Mouse (Mus musculus): Measurements from ENCODE around the gene Pdzk1. TPM values are rescaled to one million over a fixed set of nuclear protein-coding genes. Genes with fewer than 3 reads are reported as not detected.
A peak's percentile ranks its signal among the peaks of the same experiment; 100 is the strongest.

The Pdzk1 gene
- polyA plus RNA-seq, 1 experiment from 2014 or later: 322 TPM

DNA sequence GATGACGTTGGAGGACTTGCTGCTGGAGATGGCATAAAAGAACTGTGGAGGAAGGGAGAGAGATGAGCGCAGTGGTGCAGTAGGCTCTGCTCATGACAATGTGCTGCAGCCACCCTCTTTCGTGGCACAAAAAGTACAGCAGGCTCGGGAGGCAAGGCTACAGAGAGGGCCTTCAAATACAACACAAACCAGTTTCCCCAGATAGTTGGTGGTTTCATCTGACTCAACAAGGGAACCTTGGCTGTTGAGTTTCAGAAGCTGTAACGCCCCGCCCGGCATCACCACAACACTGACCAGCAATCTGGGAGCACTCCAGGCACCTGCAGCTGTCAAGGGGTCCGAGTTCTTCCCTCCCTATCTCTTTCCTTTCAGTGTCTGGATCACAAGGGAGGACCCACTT, 43.4 kb downstream of the Pdzk1 start:
- H3K36me3 ChIP-seq (ENCODE audit: insufficient read depth, low read length): peaks cover 33% of the 10 kb centered on the region
- no peak for ATAC-seq (replicated peaks; ENCODE audit: low FRiP score, low read depth)
- WGBS: 94% methylated on average over 8 of the region's 8 CpGs

DNA sequence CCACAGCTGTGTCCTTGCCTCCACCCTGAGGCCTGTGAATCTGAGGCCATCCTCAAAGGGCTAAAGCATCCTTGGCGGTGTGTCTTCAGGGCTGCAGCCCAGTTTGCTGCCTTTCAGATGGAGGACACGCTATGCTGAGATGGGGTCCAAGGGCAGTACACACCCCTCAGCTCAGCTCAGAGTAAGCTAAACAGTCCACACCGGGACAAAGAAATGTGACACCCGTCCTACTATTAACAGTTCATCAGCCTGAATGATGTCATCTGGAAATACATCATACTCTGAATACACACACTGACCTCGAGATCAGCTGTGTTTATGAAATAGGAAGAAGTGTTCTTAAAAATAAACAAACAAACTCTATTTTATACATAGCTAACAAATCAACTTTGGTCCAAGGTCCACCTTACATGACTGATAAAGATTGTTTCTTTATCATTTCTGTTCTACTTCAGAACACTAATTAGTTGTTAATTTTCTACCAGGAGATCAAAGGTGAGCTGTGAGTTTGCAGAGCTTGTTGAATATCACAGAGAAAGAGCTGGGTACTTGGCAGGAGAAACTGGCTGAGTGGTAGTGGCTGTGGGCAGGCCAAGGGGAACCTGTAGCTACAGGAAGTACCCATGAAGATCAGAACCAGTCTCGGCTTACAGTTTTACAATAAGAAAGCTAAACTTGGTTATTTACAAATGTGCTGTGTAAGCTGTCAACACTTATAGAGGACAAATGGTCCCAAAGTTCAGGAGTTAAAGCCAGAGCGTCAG, 45.9 kb downstream of the Pdzk1 start:
- WGBS: 51% methylated on average over 7 of the region's 7 CpGs
- peaks cover 24% of the 10 kb centered on the region for H3K36me3 ChIP-seq (ENCODE audit: insufficient read depth, low read length)
- H3K27ac ChIP-seq: no peak overlapping the region
- ATAC-seq (replicated peaks; ENCODE audit: low FRiP score, low read depth) (peak; percentile 65; the same call in 1 of the 2 replicates), DNase-seq (ENCODE audit: low spot score) (no peak)
- H3K27me3 ChIP-seq (ENCODE audit: insufficient read depth, low read length): no peaks in the 10 kb centered on the region
- no peak overlapping the region for H3K4me2 ChIP-seq (ENCODE audit: low read length)
- TF ChIP-seq CTCF (IDR thresholded peaks at IDR 0.05; ENCODE audit: low read depth): no peak
- H3K4me3 ChIP-seq (replicated peaks; ENCODE audit: low read depth, low read length): no peak overlapping the region
- H3K4me1 ChIP-seq (replicated peaks; ENCODE audit: insufficient read depth, low read length): no peaks in the 10 kb centered on the region
- no peak overlapping the region for H3K9ac ChIP-seq (ENCODE audit: low read depth, low read length)
- no peaks in the 10 kb centered on the region for H3K9me3 ChIP-seq (replicated peaks; ENCODE audit: low read length)

More for the DNA sequence above, 43.4 kb downstream of the Pdzk1 start:
- no peak overlapping the region for H3K4me3 ChIP-seq (replicated peaks; ENCODE audit: low read depth, low read length)
- no peak overlapping the region for H3K27ac ChIP-seq
- TF ChIP-seq CTCF (IDR thresholded peaks at IDR 0.05; ENCODE audit: low read depth): no peak
- H3K9ac ChIP-seq (ENCODE audit: low read depth, low read length): no peak overlapping the region
- H3K9me3 ChIP-seq (replicated peaks; ENCODE audit: low read length): no peaks in the 10 kb centered on the region
- no peaks in the 10 kb centered on the region for H3K27me3 ChIP-seq (ENCODE audit: insufficient read depth, low read length)
- H3K4me1 ChIP-seq (replicated peaks; ENCODE audit: insufficient read depth, low read length): no peaks in the 10 kb centered on the region
- no peak for DNase-seq (ENCODE audit: low spot score)
- no peak overlapping the region for H3K4me2 ChIP-seq (ENCODE audit: low read length)

DNA sequence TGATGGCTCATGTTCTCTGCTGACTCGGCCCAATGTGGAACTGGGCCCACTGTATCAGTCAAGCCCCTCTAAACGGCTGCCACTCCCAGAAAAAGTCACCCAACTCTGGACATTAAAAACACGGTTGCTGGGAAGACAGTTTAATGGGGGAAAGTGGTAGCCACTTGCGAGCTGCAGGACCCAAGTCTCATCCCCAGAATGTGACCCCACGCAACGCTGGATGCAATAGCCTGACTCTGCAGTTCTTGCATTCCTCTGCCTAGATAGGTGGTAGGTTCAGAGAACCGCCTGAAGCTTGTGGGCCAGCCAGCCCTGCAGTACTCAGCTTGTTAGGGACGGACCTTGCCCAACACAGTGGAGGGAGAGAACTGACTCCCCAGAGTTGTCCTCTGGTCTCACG, 50.5 kb downstream of the Pdzk1 start:
- H3K4me1 ChIP-seq (replicated peaks; ENCODE audit: insufficient read depth, low read length): no peaks in the 10 kb centered on the region
- no peak for DNase-seq (ENCODE audit: low spot score)
- H3K9me3 ChIP-seq (replicated peaks; ENCODE audit: low read length): no peaks in the 10 kb centered on the region
- H3K4me2 ChIP-seq (ENCODE audit: low read length): no peak overlapping the region
- no peak overlapping the region for H3K27ac ChIP-seq
- TF ChIP-seq CTCF (IDR thresholded peaks at IDR 0.05; ENCODE audit: low read depth): no peak
- 83% methylated on average over 9 of the region's 9 CpGs for WGBS
- peaks cover 15% of the 10 kb centered on the region for H3K36me3 ChIP-seq (ENCODE audit: insufficient read depth, low read length)
- H3K9ac ChIP-seq (ENCODE audit: low read depth, low read length): no peak overlapping the region
- no peaks in the 10 kb centered on the region for H3K27me3 ChIP-seq (ENCODE audit: insufficient read depth, low read length)
- ATAC-seq (replicated peaks; ENCODE audit: low FRiP score, low read depth): no peak
- no peak overlapping the region for H3K4me3 ChIP-seq (replicated peaks; ENCODE audit: low read depth, low read length)

DNA sequence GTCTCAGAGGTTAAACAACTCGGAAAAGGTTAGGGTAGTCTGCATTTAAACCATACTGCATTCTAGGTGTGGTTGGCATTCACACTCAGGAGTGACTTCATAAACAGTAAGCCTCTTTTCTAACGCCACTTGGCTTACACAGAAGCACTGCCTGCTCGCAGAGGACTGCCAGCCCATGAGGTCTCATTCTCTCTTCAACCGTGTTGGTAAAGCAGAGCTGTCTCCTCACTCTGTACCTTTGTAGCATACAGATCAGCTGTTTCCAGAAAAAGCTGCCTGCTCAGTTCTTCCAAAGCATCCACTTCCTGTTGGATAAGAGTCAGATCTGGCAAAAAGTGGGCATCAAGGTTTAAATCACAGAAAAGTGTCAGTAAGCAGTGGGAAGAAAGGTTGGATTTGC, 51.3 kb downstream of the Pdzk1 start:
- WGBS: 84% methylated on average over 4 of the region's 4 CpGs
- DNase-seq (ENCODE audit: low spot score): no peak
- no peak for TF ChIP-seq CTCF (IDR thresholded peaks at IDR 0.05; ENCODE audit: low read depth)

DNA sequence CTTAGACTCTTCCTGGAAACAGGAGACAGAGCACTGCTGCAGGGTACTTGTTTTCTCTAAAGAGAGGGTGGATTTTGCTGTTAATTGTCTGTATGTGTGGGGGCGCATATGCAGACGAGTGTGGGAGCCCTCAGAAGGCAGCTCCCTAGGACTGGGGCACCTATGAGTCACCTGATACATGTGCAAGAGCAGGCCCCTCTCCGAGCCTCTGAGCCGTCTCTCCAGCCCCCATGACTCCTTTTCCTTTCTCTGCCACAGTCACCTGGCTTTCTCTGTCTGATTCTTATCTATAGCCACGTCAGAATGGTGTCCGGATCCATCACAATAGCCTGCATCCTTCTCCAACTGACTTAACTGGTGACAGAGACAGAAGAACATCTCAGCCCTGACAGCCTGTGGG, 52.5 kb downstream of the Pdzk1 start:
- Histone ChIP-seq H3K4me3 (replicated peaks; ENCODE audit: low read depth, low read length) (no peak overlapping the region), H3K36me3 (ENCODE audit: insufficient read depth, low read length) (peaks cover 15% of the 10 kb centered on the region), H3K9me3 (replicated peaks; ENCODE audit: low read length) (no peaks in the 10 kb centered on the region), H3K4me2 (ENCODE audit: low read length) (no peak overlapping the region), H3K9ac (ENCODE audit: low read depth, low read length) (no peak overlapping the region), H3K4me1 (replicated peaks; ENCODE audit: insufficient read depth, low read length) (no peaks in the 10 kb centered on the region), H3K27me3 (ENCODE audit: insufficient read depth, low read length) (no peaks in the 10 kb centered on the region), H3K27ac (no peak overlapping the region)
- 61% methylated on average over 6 of the region's 6 CpGs for WGBS
- no peak for TF ChIP-seq CTCF (IDR thresholded peaks at IDR 0.05; ENCODE audit: low read depth)
- no peak for ATAC-seq (replicated peaks; ENCODE audit: low FRiP score, low read depth)
- no peak for DNase-seq (ENCODE audit: low spot score)

More for the DNA sequence above, 51.3 kb downstream of the Pdzk1 start:
- Histone ChIP-seq H3K27ac (no peak overlapping the region), H3K9ac (ENCODE audit: low read depth, low read length) (no peak overlapping the region), H3K36me3 (ENCODE audit: insufficient read depth, low read length) (peaks cover 15% of the 10 kb centered on the region), H3K9me3 (replicated peaks; ENCODE audit: low read length) (no peaks in the 10 kb centered on the region), H3K27me3 (ENCODE audit: insufficient read depth, low read length) (no peaks in the 10 kb centered on the region), H3K4me2 (ENCODE audit: low read length) (no peak overlapping the region), H3K4me1 (replicated peaks; ENCODE audit: insufficient read depth, low read length) (no peaks in the 10 kb centered on the region), H3K4me3 (replicated peaks; ENCODE audit: low read depth, low read length) (no peak overlapping the region)
- ATAC-seq (replicated peaks; ENCODE audit: low FRiP score, low read depth): no peak

DNA sequence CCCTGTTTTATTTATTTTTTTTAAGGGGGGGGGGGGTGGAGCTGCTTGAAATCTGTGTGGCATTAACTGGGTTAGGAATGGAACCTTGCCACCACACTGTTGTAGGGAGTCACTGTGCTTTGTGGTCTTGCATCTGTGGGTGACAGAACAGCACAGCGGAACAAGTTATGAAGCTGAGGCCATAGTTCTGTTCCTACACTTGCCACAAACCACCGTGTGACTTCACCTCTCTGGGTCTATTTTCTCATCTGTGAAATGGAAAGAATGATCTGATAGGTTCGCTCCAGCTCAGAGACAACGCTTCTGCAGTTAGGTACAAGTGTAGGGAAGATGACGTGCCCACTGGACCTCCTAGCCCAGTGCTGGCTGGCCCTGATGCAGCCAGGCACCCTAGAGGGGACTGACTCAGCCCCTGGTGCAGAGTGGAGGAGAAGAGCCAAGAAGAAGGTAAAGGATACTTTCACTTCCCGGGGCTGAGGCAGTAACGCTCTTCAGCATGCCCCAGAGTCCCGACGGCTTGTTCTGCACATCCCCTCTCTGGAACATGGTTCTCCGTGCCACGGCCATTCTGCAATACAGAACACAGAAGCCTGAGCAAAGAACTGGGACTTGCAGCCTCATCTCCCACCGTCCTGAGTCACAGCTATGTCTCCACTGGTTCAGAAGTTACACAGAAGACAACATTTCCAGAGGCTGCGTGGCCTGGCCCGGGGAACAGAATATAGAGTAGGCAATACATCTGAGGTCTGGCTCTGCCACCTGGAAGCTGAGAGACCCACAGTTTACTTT, 53.2 kb downstream of the Pdzk1 start:
- 94% methylated on average over 14 of the region's 14 CpGs for WGBS
- Histone ChIP-seq H3K27me3 (ENCODE audit: insufficient read depth, low read length) (no peaks in the 10 kb centered on the region), H3K9me3 (replicated peaks; ENCODE audit: low read length) (no peaks in the 10 kb centered on the region), H3K4me3 (replicated peaks; ENCODE audit: low read depth, low read length) (no peak overlapping the region), H3K4me1 (replicated peaks; ENCODE audit: insufficient read depth, low read length) (no peaks in the 10 kb centered on the region), H3K9ac (ENCODE audit: low read depth, low read length) (no peak overlapping the region), H3K27ac (no peak overlapping the region), H3K36me3 (ENCODE audit: insufficient read depth, low read length) (peaks cover 15% of the 10 kb centered on the region), H3K4me2 (ENCODE audit: low read length) (no peak overlapping the region)
- no peak for DNase-seq (ENCODE audit: low spot score)
- no peak for TF ChIP-seq CTCF (IDR thresholded peaks at IDR 0.05; ENCODE audit: low read depth)
- ATAC-seq (replicated peaks; ENCODE audit: low FRiP score, low read depth): no peak
